Mouse (Mus musculus): ENCODE data around the gene Prom2. TPM values are rescaled to one million over a fixed set of nuclear protein-coding genes. Genes with fewer than 3 reads are reported as not detected.

The Prom2 gene
- polyA plus RNA-seq, 1 experiment from 2014 or later: not detected

DNA sequence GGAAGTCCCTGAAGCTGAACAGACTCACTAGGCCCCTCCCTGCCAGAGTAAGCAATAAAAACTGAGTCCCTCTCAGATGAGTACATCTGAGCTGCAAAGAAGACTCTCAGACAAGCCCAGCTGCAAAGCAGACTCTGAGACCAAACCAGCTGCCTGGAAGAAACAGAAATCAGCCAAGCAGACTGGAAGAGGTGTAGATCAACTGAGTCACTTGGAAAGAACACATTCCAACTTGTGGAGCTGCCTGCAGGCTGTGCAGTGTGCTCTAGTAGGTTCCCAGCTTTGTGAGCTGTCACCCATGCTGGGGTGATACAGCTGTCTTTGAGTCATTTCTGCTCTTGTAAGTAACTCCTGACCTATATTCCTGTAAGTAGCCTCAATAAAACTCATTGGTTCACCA is 8.4 kb upstream of the Prom2 start:
- Histone ChIP-seq H3K27ac (no peak overlapping the region), H3K27me3 (peaks cover 9% of the 10 kb centered on the region), H3K9me3 (replicated peaks) (no peaks in the 10 kb centered on the region), H3K4me1 (no peaks in the 10 kb centered on the region), H3K4me3 (no peak overlapping the region), H3K9ac (no peak overlapping the region), H3K36me3 (ENCODE audit: poor library complexity, severe bottlenecking) (no peaks in the 10 kb centered on the region), H3K4me2 (no peak overlapping the region)
- no peak for ATAC-seq

DNA sequence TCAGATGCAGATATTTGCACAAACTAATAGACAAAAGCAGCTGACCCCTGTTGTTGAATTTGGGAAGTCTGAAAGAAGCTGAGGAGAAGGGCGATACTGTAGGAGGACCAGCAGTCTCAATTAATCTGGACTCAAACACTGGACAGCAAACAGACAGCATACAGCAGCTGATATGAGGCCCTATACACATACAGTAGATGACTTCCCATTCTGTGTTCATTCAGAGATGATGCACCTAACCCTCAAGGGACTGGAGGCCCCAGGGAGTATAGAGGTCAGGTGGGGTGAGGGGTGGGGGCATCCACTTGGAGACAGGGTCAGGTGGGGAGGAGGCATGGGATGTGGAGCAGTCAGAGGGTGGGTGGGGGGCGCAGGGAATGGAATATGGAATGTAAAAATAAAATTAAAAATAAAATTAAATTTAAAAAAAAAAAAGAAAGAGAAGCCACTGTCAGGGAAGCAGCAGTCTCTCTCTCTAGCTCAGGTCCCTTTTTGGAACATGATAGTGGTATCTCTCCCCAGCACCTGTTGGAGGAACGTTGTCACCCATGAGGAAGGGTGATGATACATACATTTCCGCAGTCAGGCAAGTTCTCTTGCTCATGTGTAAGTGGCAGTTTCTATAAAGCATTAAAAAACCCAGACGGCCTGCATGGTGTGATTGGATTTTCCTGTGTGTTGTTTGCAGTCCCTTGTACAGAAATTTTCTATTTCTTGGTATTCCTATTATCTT is 7.2 kb upstream of the Prom2 start:
- no peak overlapping the region for H3K27ac ChIP-seq
- no peak overlapping the region for H3K4me2 ChIP-seq
- peaks cover 15% of the 10 kb centered on the region for H3K27me3 ChIP-seq
- no peaks in the 10 kb centered on the region for H3K36me3 ChIP-seq (ENCODE audit: poor library complexity, severe bottlenecking)
- no peak overlapping the region for H3K4me3 ChIP-seq
- ATAC-seq: no peak
- 81% methylated on average over 5 of the region's 5 CpGs for WGBS
- H3K4me1 ChIP-seq: no peaks in the 10 kb centered on the region
- no peak overlapping the region for H3K9ac ChIP-seq
- no peaks in the 10 kb centered on the region for H3K9me3 ChIP-seq (replicated peaks)

DNA sequence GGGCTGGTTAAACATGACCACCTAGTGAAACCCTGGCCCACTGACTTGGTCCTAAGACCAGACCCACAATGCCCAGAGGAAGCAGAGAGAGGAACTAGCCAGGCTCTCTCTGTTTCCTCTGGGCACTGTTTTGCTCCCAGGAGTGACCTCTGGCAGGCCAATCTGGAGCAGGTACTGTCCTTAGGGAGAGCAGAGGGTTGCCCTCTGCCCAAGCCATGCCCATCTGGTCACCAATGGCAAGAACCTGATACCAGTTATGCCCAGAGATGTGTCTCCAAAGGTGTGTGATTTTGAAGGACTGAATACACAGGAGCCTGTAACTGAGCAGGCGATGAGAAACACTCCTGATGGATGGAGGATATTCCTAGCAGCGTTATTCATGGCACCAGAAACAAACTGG is 430 bp upstream of the Prom2 start:
- Histone ChIP-seq H3K4me1 (peaks cover 6% of the 10 kb centered on the region), H3K27ac (no peak overlapping the region), H3K9ac (no peak overlapping the region), H3K4me2 (no peak overlapping the region), H3K4me3 (no peak overlapping the region), H3K9me3 (replicated peaks) (no peaks in the 10 kb centered on the region), H3K27me3 (peaks cover 71% of the 10 kb centered on the region), H3K36me3 (ENCODE audit: poor library complexity, severe bottlenecking) (no peaks in the 10 kb centered on the region)
- WGBS: 88% methylated on average over 2 of the region's 2 CpGs
- no peak for ATAC-seq

DNA sequence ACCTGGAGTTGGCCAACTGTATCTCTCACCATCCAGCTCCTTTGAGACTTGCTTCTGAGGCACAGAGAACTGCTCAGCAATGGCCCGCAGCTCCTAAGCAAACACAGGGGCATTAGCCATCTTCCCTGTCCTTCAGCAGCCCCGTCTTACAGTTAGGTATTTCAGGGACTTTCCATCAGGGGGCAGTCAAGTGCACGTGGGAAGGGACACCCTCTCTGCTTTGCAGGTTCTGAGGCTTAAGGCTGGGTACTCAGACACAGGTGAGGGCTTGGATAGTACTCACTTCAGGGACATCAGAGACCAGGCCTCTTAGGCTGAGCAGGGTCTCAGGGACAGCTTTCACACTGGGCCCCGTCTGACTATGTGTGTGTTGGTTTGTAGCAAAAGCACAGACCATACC is 1.8 kb downstream of the Prom2 start:
- no peak overlapping the region for H3K27ac ChIP-seq
- ATAC-seq: no peak
- peaks cover 6% of the 10 kb centered on the region for H3K4me1 ChIP-seq
- no peak overlapping the region for H3K4me2 ChIP-seq
- H3K9me3 ChIP-seq (replicated peaks): no peaks in the 10 kb centered on the region
- H3K27me3 ChIP-seq: peaks cover 81% of the 10 kb centered on the region
- no peaks in the 10 kb centered on the region for H3K36me3 ChIP-seq (ENCODE audit: poor library complexity, severe bottlenecking)
- no peak overlapping the region for H3K4me3 ChIP-seq
- no peak overlapping the region for H3K9ac ChIP-seq
- WGBS: 23% methylated on average over 4 of the region's 4 CpGs

DNA sequence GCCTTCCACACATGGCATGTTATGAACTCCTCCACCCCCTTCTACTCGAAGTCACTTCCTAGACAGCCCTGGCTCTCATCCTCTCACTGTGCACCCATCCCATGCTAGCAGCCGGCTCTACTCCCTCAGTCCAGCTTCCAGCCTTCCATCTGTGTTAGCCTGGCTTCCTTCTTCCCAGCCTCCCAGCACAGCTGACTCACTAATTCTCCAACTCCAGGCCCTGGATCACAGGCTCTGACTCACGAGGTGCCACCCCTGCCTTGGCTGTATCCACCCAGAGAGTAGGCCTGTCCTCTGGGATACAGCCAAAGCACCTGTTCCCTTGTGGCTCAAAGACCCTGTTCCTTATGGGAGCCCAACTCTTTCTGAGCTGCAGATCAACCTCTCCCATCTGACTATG is 3.7 kb downstream of the Prom2 start:
- no peak overlapping the region for H3K27ac ChIP-seq
- H3K4me3 ChIP-seq: no peak overlapping the region
- peaks cover 6% of the 10 kb centered on the region for H3K4me1 ChIP-seq
- 68% methylated on average over 3 of the region's 3 CpGs for WGBS
- H3K9me3 ChIP-seq (replicated peaks): no peaks in the 10 kb centered on the region
- H3K9ac ChIP-seq: no peak overlapping the region
- no peak overlapping the region for H3K4me2 ChIP-seq
- no peaks in the 10 kb centered on the region for H3K36me3 ChIP-seq (ENCODE audit: poor library complexity, severe bottlenecking)
- no peak for ATAC-seq
- peaks cover 69% of the 10 kb centered on the region for H3K27me3 ChIP-seq

DNA sequence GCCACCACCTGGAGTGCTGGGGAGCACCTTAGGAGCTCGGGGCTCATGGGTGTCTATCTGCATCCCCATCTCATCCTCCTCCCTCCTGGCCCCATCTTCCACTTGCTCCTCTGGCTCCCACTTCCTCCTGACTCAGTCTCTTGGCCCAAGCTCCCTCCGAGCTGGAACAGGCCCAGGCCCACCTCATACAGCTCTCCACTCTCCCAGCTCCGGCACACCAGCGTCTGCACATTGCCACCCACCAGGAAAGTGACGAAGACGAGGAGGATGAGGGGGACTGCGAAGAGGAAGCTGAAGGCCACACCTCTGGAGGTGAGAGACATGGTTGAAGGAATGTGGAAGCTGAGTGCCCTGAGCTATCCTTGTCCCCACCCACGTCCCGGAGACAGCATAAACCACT is 5.9 kb downstream of the Prom2 start:
- H3K9me3 ChIP-seq (replicated peaks): no peaks in the 10 kb centered on the region
- H3K27ac ChIP-seq: no peak overlapping the region
- H3K27me3 ChIP-seq: peaks cover 59% of the 10 kb centered on the region
- ATAC-seq: no peak
- no peak overlapping the region for H3K4me2 ChIP-seq
- H3K9ac ChIP-seq: no peak overlapping the region
- no peaks in the 10 kb centered on the region for H3K4me1 ChIP-seq
- no peak overlapping the region for H3K4me3 ChIP-seq
- H3K36me3 ChIP-seq (ENCODE audit: poor library complexity, severe bottlenecking): no peaks in the 10 kb centered on the region
- WGBS: 88% methylated on average over 9 of the region's 9 CpGs

DNA sequence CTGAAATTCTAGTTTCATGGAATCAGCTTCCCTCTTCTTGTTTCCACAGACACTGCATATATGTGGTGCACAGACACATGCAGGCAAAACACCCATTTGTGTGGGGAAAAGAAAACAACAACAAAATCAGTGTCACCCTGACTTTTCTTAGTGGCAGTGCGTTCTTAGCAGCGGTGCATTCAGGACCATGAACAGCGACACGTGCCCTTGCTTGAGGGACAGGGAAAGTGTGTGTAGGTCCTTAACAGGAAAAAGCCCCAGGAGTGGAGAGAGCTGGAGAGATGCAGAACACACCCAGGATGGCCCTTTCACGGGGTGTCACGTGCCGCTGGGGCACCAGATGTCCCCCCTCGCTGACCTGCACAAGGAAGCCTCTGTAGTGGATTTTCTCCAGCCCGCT is 8.9 kb downstream of the Prom2 start:
- no peak for ATAC-seq
- WGBS: 11% methylated on average over 9 of the region's 9 CpGs
- Histone ChIP-seq H3K36me3 (ENCODE audit: poor library complexity, severe bottlenecking) (no peaks in the 10 kb centered on the region), H3K9ac (no peak overlapping the region), H3K4me2 (no peak overlapping the region), H3K4me3 (no peak overlapping the region), H3K27me3 (peaks cover 32% of the 10 kb centered on the region; the same call in 1 of the 2 replicates), H3K4me1 (0 out of 2 replicates have a peak, but pooled peaks cover 2% of the 10 kb centered on the region), H3K27ac (no peak overlapping the region), H3K9me3 (replicated peaks) (no peaks in the 10 kb centered on the region)

DNA sequence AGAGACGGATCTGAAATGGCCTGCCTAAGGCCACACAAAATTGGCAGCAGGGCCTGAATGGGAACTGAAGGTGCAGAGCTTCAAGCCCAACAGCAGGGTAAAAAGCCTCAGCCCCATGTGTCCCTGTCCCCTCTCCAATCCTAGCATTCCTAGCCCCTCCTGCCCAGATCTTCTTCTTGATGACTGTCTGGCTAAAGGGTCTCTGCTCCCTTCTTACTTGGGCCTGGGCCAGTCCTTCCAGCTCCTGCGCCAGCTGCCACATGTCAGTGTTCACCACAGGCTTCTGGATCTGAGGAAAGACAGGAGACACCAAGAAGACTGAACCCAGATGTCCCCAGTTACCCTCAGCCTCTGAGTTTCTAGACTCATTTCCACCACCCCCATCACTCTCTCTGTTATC is 9.7 kb downstream of the Prom2 start:
- no peak for ATAC-seq
- Histone ChIP-seq H3K9ac (no peak overlapping the region), H3K9me3 (replicated peaks) (no peaks in the 10 kb centered on the region), H3K4me3 (no peak overlapping the region), H3K27ac (no peak overlapping the region), H3K36me3 (ENCODE audit: poor library complexity, severe bottlenecking) (no peaks in the 10 kb centered on the region), H3K27me3 (peaks cover 24% of the 10 kb centered on the region; the same call in 1 of the 2 replicates), H3K4me1 (0 out of 2 replicates have a peak, but pooled peaks cover 5% of the 10 kb centered on the region), H3K4me2 (no peak overlapping the region)
- 84% methylated on average over 2 of the region's 2 CpGs for WGBS

DNA sequence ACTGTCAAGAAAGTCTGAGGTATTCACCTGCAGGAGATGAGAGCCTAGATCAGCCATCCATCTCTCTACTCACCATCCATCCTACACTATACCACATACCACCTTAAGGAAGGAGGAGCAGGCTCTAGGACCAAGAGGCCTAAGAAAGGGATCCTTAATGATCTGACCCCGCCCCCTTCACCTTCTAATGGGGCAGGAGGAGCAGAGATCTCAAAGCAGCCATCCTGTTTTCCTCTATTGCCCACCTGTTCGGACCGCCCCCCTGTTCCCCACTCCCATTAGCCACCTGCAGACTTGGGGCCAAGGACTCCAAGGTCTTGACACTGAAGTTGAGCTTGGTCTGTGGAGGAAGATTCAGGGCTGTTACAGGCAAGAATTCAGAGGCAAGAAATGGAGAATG is 10.8 kb downstream of the Prom2 start:
- no peak overlapping the region for H3K4me3 ChIP-seq
- H3K9me3 ChIP-seq (replicated peaks): no peaks in the 10 kb centered on the region
- H3K27ac ChIP-seq: no peak overlapping the region
- no peak for ATAC-seq
- H3K27me3 ChIP-seq: 0 out of 2 replicates have a peak, but pooled peaks cover 19% of the 10 kb centered on the region
- no peaks in the 10 kb centered on the region for H3K36me3 ChIP-seq (ENCODE audit: poor library complexity, severe bottlenecking)
- no peak overlapping the region for H3K9ac ChIP-seq
- no peak overlapping the region for H3K4me2 ChIP-seq
- H3K4me1 ChIP-seq: 0 out of 2 replicates have a peak, but pooled peaks cover 7% of the 10 kb centered on the region
- WGBS: 63% methylated on average over 3 of the region's 3 CpGs

DNA sequence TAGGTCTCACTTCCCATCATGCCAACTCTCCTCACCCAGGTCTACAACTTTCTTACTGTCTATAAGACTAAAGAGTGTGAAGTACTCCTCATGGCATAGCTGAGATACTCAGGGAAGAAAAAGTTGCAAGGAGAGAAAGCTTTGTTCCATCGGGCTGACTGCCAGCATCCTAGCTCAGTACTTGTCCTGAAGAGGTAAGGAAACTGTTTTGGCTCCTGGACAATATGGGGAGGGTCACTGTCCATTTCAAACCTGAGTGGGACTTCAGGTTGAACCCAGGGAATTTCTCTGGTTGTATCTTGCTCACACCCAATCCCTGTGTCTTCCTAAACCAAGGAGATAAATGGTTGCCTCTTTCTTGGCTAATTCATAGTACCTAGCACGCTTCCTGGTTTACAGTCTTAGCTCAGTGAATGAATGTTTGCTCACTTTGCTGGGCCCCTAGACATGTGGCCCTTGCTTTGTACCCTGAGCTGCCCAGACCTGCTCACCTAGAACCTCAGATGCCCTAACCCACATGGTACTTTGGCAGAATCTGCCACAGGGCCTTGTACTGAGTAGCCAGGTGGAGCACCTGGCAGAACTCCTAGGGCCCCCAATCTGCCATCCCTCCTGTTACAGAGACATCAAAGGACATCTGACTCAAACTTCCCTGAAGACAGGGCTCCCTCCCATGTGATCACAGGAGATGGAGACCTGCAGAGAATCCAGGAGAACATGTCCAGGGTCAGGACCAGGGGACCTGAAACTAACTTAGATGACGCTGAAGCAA is 16.1 kb downstream of the Prom2 start:
- Histone ChIP-seq H3K4me1 (peaks cover 39% of the 10 kb centered on the region), H3K4me3 (no peak overlapping the region), H3K36me3 (ENCODE audit: poor library complexity, severe bottlenecking) (no peaks in the 10 kb centered on the region), H3K4me2 (no peak overlapping the region), H3K27me3 (no peaks in the 10 kb centered on the region), H3K9ac (no peak overlapping the region), H3K9me3 (replicated peaks) (no peaks in the 10 kb centered on the region), H3K27ac (no peak overlapping the region)
- ATAC-seq: no peak
- 90% methylated on average over 3 of the region's 3 CpGs for WGBS

DNA sequence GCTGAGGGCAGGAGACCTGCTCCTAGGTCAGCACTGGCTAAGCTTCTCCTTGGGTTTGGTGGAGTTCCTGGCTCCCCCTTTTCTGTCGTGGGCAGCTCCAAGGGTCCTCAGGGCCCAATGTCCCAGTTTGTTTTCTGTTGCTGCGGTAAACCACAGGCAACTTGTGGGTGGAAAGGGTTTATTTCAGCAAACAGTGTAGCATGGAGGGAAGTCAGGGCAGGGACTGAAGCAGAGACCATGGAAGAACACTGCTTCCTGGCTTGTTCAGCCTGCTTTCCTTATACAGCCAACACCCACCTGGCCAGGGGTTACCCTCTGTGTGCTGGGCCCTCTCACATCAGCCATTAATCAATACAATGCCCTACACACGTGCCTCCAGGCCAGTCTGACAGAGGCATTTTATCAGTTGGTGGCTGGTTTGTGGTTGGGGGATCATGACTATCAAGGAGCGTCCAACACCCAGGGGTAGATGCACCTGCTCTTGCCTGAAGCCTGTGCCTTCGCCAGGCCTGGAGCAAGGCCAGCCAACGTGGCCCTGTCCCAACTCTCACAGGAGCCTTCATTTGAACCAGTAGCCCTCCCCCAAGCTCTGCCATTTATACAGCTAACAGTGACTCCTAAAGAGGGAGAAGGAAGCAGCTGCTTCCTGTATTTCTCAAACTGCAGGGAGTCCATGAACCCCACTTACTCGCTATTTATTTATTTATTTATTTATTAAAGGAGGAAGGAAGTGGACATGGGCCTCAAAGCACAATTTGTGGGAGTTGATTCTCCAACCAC is 17.1 kb downstream of the Prom2 start:
- 67% methylated on average over 7 of the region's 7 CpGs for WGBS
- H3K9ac ChIP-seq: no peak overlapping the region
- H3K36me3 ChIP-seq (ENCODE audit: poor library complexity, severe bottlenecking): no peaks in the 10 kb centered on the region
- no peaks in the 10 kb centered on the region for H3K27me3 ChIP-seq
- H3K4me2 ChIP-seq: no peak overlapping the region
- ATAC-seq: no peak
- peaks cover 49% of the 10 kb centered on the region for H3K4me1 ChIP-seq
- no peaks in the 10 kb centered on the region for H3K9me3 ChIP-seq (replicated peaks)
- no peak overlapping the region for H3K27ac ChIP-seq
- no peak overlapping the region for H3K4me3 ChIP-seq

DNA sequence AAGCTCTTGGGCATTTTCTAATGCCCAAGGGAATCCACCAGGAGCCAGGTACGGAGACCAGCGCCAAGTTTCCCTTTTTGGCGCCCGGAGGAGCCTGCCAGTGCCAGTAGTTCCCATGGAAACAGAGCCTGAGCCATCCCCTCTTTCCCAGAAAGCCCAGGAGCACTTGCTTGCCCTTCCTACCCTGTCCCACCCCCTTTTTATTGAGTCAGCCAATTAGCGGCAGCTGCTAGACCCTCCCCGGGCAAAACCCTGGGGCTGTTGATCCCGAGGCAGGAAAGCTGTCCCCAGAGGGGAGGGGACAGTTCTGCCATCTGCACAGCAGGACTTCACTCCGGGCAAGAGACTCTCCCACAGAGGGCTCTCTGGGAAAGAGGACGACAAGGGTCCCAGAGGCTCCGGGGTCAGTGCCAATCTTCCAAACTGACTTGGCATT is 19.2 kb downstream of the Prom2 start, which contains the start of gene Kcnip3:
Gene Kcnip3, minus strand, starts transcription at position 89 of the 436 bp plus-strand sequence.
- peak within 1 kb of the TSS; percentile 91 for H3K27ac ChIP-seq
- H3K4me3 ChIP-seq: peak within 1 kb of the TSS; percentile 46
- no peaks in the 10 kb centered on the region for H3K27me3 ChIP-seq
- no peaks in the 10 kb centered on the region for H3K9me3 ChIP-seq (replicated peaks)
- WGBS: 0% methylated on average over 10 of the region's 10 CpGs
- H3K4me1 ChIP-seq: peaks cover 66% of the 10 kb centered on the region
- H3K36me3 ChIP-seq (ENCODE audit: poor library complexity, severe bottlenecking): no peaks in the 10 kb centered on the region
- peak within 1 kb of the TSS; percentile 77 for H3K4me2 ChIP-seq
- ATAC-seq: peak; percentile 92
- peak within 1 kb of the TSS; percentile 80 for H3K9ac ChIP-seq
